Mouse (Mus musculus) hindlimb bud, embryonic 11.5 days (tissue): ENCODE measurements at regions not wholly inside any gene's neighbourhood (a gene's known extent, or its start where the extent isn't known, plus 50 kb on each side); places are given as distances from the start of the nearest gene placed in this dataset.

Source experiments
- DNase-seq: peaks from one replicate; pipeline ENCODE4 v3.0.0-alpha.2; 2012; ENCODE audit warnings: low read depth, low spot score; ENCODE audit errors: extremely low spot score

- DNase-seq = no peak
These were observed 86.9 kb downstream of the Fam124b start for GRCm38 (mm10) chr1:80131354-80131753.

GRCm38 (mm10) chr1:80123966-80124365, 94.3 kb downstream of the Fam124b start:
- no peak for DNase-seq

- DNase-seq = no peak
These were observed 102.4 kb downstream of the Fam124b start for GRCm38 (mm10) chr1:80115913-80116312.

- DNase-seq = no peak
These were observed 110.4 kb downstream of the Fam124b start for GRCm38 (mm10) chr1:80107747-80108476.

GRCm38 (mm10) chr1:80106269-80106668, 112.0 kb downstream of the Fam124b start:
- no peak for DNase-seq

GRCm38 (mm10) chr1:80098266-80098665, 120.0 kb downstream of the Fam124b start:
- DNase-seq = no peak

GRCm38 (mm10) chr1:80091800-80092199, 126.5 kb downstream of the Fam124b start:
- no peak for DNase-seq

- DNase-seq = no peak
These were observed 126.9 kb downstream of the Fam124b start for GRCm38 (mm10) chr1:80091350-80091749.

GRCm38 (mm10) chr1:80088651-80089050, 129.6 kb downstream of the Fam124b start:
- no peak for DNase-seq

GRCm38 (mm10) chr1:80076357-80076756, 141.9 kb downstream of the Fam124b start:
- DNase-seq = no peak

GRCm38 (mm10) chr1:80074376-80074775, 143.9 kb downstream of the Fam124b start:
- no peak for DNase-seq

GRCm38 (mm10) chr1:80073950-80074349, 144.3 kb downstream of the Fam124b start:
- DNase-seq = no peak

GRCm38 (mm10) chr1:80069141-80069540, 149.1 kb downstream of the Fam124b start:
- DNase-seq = no peak

- no peak for DNase-seq
These were observed 156.2 kb downstream of the Fam124b start for GRCm38 (mm10) chr1:80062121-80062520.

GRCm38 (mm10) chr1:80061632-80062031, 156.6 kb downstream of the Fam124b start:
- DNase-seq = peak; percentile 53

- DNase-seq = no peak
These were observed 173.1 kb downstream of the Fam124b start for GRCm38 (mm10) chr1:80045141-80045540.

- DNase-seq = no peak
These were observed 177.9 kb downstream of the Fam124b start for GRCm38 (mm10) chr1:80040409-80040808.

- no peak for DNase-seq
These were observed 178.4 kb downstream of the Fam124b start for GRCm38 (mm10) chr1:80039891-80040290.

- no peak for DNase-seq
These were observed 178.2 kb upstream of the Serpine2 start for GRCm38 (mm10) chr1:80039161-80039560.

- DNase-seq = no peak
These were observed 177.1 kb upstream of the Serpine2 start for GRCm38 (mm10) chr1:80038059-80038458.

GRCm38 (mm10) chr1:80036436-80036835, 175.5 kb upstream of the Serpine2 start:
- DNase-seq = no peak

GRCm38 (mm10) chr1:80033522-80033921, 172.5 kb upstream of the Serpine2 start:
- no peak for DNase-seq

GRCm38 (mm10) chr1:80033121-80033520, 172.1 kb upstream of the Serpine2 start:
- no peak for DNase-seq
